Mouse (Mus musculus) monocyte, adult 5-6 weeks (primary cell): ENCODE measurements around the gene Mark2. TPM values are rescaled to one million over a fixed set of nuclear protein-coding genes. Genes with fewer than 3 reads are reported as not detected.

Experiments
- ATAC-seq: fragments of 153-309, 156-312 bp; replicated peaks from 2 replicates; pipeline ENCODE4 v1.8.0; 2017; ENCODE audit warnings: mild to moderate bottlenecking; ENCODE audit not compliant: low TSS enrichment, insufficient number of reproducible peaks, severe bottlenecking, poor library complexity, low FRiP score
- total RNA-seq: library from RNA; stranded (forward); fragments of 200-1000, 200-491, 200-594 nt; gene quantifications from 3 replicates; pipeline ENCODE4 v1.2.3, GENCODE M21; 2017

The Mark2 gene
- total RNA-seq, 1 experiment from 2014 or later, result 41.5 TPM

- ATAC-seq, result no peak
These were observed 39.8 kb downstream of the Mark2 start for GRCm38 (mm10) chr19:7301647-7302492.

- no peak for ATAC-seq
These were observed 41.6 kb downstream of the Mark2 start for GRCm38 (mm10) chr19:7300078-7300477.

DNA sequence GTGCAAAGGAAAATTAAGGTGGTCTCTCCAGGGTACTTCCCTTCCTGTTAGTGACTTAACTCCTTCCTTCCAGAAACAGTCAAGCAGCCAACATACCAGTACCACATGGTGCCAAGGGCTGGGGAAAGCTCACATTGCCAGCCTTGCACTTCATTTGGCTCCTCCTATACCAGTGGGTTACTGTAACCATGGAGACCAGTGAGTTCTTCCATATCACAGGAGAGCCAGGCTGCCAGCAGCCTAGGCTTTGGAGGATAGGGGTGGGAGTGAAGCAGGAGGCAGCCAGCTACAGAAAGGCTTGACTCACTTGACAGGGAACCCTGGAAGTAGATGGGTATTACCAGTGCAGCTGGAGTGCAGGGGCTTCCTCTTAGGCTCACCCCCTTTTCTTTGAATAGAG is 42.6 kb downstream of the Mark2 start:
- no peak for ATAC-seq

GRCm38 (mm10) chr19:7295959-7296358 is 45.7 kb downstream of the Mark2 start:
- ATAC-seq, result no peak

DNA sequence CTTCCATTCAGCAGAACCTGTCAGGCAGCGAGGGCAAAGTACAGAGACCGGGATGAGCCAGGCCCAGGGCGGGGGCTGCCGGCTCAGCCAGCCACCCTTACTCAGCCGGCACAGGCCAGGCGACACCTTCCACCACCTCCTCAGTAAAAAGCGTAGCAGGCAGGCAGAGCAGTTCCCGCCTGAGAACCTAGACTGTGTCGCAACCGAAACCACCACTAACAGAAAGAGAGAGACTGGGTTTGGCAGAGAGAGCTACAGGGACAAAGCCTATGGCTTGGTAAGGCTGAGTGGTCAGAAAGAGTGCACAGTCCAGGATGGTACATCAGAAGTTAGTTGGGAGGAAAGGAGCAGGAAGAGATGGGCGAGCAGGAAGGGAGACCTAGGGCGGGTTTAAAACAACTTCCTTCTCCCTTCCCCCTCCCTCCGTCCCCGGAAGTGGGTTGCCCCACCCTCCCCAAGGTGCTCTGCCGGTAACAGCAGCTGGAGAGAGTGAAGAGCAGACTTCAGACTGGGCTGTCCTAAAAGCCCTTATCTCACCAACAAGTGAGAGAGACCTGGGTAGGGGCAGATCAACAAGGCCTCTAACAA is 46.5 kb downstream of the Mark2 start:
- ATAC-seq, result peak; percentile 54

DNA sequence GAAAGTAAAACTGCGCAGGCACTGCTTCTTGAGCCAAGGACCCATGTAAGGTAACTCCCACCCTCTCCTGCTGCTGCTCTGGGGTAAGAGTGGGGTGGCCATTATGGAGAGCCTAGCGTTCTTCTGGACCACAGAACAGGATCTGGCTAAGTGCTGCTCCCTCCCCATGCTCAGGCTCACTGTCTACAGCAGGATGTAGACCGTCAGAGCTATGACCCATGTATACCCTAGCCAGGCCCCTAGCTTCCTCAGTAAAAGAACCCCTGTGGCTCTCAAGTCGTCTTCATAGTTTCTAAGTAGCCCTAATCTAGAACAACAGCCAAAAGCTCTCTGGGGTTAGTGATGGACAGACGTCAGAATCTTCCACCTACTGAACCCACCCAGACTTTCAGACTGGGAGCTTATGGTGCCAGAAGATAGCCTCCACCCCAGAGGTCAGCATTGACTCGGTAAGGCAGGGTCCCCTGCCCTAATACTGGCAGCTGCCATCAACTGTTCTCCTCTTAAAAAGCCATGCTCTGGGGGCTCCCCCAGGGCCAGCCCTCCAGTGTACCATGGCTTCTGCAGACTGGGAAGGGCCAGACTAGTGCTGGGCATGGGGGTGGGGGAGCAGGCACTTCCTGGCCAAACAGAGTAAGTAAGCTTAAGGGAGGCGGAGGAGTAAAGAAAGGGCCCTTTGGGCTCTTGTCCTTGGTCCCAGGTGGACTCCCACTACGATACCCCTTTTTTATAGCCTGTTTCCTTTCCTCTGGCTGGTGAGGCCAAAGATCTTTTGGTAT is 47.4 kb downstream of the Mark2 start:
- no peak for ATAC-seq

DNA sequence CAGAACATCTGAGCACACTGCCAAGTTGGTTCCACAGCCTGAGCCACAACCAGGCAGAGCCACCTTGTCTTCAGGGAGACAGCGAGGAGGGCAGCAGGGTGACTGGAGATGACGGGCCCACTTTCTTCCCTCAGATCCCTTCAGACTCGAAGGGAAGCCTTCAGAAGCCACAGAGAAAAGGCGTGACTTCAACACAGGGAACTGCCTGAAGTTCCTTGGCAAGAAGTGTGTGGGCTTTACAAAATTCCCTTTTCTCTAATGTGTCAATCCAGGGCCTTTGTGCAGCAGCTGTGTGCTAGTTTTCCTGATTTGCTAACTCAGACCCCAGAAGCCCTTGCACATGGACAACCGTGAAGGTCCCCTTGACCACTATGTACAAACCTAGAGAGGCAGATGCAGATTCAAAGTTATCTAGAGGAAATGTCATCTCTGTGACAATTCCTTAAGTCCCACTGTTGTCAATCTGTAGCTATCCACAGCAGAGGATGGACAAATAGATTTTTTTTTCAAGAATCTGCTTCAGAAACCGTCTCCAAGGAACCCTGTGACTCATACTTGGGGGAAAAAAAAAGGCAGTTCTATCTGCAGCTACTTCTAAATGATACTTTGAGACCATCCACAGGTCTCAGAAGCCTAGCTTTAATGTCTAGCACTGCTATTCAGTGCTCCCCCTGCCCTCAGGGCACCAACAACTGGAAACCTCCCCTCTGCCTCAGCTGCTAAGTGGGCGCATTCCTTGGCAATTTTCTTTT is 49.5 kb downstream of the Mark2 start:
- ATAC-seq, result no peak

- ATAC-seq, result no peak
These were observed 51.9 kb downstream of the Mark2 start for GRCm38 (mm10) chr19:7289767-7290166.

GRCm38 (mm10) chr19:7288288-7288687 is 53.4 kb downstream of the Mark2 start:
- no peak for ATAC-seq

DNA sequence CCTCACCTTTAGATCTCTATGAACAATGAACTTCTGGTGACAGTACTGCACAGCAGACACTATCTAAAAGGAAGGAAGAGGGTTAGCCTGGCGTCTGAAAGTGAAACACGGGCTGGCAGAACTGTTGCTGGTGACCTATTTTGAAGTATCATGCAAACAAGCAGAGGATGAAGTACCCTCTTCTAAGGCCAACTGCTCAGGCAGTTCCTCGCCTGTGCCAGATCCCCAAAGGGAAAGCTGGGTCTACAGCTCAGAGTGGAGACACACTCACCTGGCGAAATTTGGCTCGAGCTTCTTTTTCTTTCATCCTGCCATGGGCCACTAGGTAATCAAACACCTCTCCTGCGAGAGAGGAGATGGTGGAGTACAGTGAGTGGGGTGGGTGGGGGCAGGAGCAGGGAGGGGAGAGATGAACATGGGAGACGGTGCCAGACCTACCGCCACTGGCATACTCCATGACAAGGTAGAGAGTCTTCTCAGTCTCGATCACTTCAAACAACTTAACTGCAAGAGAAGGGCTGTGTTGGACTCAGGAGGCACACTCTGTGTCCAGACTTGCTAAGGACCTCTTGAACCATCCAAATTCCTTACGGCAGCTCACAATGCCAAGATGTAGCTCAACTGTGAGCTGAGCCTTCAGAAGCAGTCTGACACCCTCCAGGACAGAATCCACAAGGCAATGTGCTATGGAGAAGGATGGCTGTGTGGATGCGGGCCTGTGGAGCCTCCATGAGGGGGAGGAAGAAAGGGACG is 54.9 kb downstream of the Mark2 start:
- ATAC-seq, result no peak

GRCm38 (mm10) chr19:7280557-7281330 is 60.9 kb downstream of the Mark2 start:
- no peak for ATAC-seq

DNA sequence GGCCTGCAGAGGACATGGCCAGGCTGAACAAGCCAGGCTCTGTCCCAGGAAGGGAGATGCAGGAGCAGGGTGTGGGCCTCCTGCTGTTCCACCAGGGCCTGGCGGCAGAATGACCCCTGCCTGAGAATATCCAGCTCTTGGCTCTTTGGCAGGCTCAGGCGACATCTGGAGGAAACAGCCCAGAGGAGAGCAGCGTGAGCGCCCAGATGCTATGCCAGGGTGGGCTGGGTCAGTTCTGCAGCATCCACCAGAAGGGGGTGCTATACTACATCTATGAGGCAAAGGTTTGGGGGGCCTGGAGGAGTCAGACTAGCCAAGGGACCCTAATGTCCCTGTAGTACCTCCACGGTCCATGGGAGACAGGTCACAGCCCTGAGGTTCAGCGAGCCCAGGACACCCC is 62.5 kb downstream of the Mark2 start:
- no peak for ATAC-seq

- no peak for ATAC-seq
These were observed 63.3 kb downstream of the Mark2 start for GRCm38 (mm10) chr19:7278200-7278906.

- ATAC-seq, result no peak
These were observed 64.9 kb downstream of the Mark2 start for GRCm38 (mm10) chr19:7276796-7277195.

GRCm38 (mm10) chr19:7276053-7276659 is 65.5 kb downstream of the Mark2 start:
- ATAC-seq, result no peak

GRCm38 (mm10) chr19:7275131-7275789 is 66.4 kb downstream of the Mark2 start:
- ATAC-seq, result no peak
